8 mouse cellular contexts compared by ENCODE assay signal in the genomic region with DNA sequence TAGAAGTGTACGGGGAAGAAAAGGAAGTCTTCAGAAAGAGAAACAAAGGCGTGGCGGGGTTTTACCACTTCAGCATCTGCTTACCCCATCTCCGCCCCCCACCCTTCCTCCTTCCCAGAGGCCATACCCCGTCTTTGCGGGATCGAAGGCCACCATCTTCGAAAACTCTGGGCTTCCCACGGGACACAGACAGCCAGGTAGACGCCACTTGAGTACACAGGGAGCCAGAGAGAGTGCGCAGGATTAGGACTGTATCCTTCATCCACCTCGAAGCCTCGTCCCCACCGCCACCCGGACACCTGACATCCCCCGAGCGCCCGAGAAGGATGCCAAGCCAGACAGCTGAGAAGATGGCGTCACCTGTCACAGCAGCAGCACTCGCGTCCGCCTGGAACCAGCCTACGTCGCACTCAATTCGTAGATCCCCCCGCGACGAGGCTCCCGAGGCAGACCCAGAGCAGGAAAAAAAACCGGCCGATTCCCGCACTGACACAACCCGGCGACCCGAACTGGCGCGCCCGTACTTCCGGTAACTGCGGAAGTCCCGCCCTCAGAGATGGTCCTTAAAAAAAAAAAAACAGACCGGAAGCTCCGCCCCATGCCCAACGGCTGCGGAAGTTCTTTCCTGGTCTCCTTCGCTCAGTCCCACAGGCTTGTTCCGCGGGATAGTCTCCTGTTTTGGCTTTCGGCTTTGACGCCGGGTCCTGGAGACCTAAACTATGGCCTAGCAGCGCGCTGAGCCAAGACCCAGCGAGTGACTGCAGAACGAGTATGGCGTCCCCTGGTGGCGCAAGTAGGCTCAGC. TPM values are rescaled to one million over a fixed set of nuclear protein-coding genes. Genes with fewer than 3 reads are reported as not detected.
DNase-seq lines count a peak whose midpoint lies in the region; ATAC-seq and TF ChIP-seq lines count a peak whose summit lies in the region.

No protein-coding gene starts in this region.

- H3K4me2 ChIP-seq in forebrain, embryonic 14.5 days (ENCODE audit: low read length) = peak overlapping the region; percentile 92

- peak overlapping the region; percentile 94 for H3K4me3 ChIP-seq in ES-Bruce4 (ENCODE audit: low read depth, low read length)
- peak overlapping the region; percentile 83 for H3K4me3 ChIP-seq in forebrain, embryonic 14.5 days (ENCODE audit: low read depth, low read length)
- H3K4me3 ChIP-seq in lung, adult 2 months (replicated peaks; ENCODE audit: extremely low read depth, low read depth, low read length) = peak overlapping the region; percentile 99

- no peak for TF ChIP-seq POLR2A in ES-Bruce4 (IDR thresholded peaks at IDR 0.05; ENCODE audit: insufficient read depth, low read length)
- peak; percentile 81; the same call in 1 of the 2 replicates for TF ChIP-seq POLR2A in lung, adult 2 months (IDR thresholded peaks at IDR 0.05; ENCODE audit: borderline replicate concordance, extremely low read depth, low read depth, low read length)

- intact Hi-C loops in heart, postnatal 25 days (cut with DNase I) = loop anchor here (2.0 kb wide), 1 partner anchor 24 kb away; no protein-coding TSS in a partner anchor

- TF ChIP-seq CTCF in ES-Bruce4 (IDR thresholded peaks at IDR 0.05; ENCODE audit: low read depth, low read length) = peak; percentile 93
- peak; percentile 96 for TF ChIP-seq CTCF in lung, adult 2 months (IDR thresholded peaks at IDR 0.05; ENCODE audit: insufficient read depth, low read length)

- H3K4me1 ChIP-seq in ES-Bruce4 (ENCODE audit: control insufficient read depth, insufficient read depth, low read length) = no peaks in the 10 kb centered on the region
- peaks cover 6% of the 10 kb centered on the region for H3K4me1 ChIP-seq in forebrain, embryonic 14.5 days (ENCODE audit: control insufficient read depth, insufficient read depth, low read length)
- H3K4me1 ChIP-seq in lung, adult 2 months (ENCODE audit: control insufficient read depth, insufficient read depth, low read length) = peaks cover 11% of the 10 kb centered on the region

- H3K27me3 ChIP-seq in ES-Bruce4 (ENCODE audit: control insufficient read depth, insufficient read depth, low read length, poor library complexity, severe bottlenecking) = no peaks in the 10 kb centered on the region
- no peaks in the 10 kb centered on the region for H3K27me3 ChIP-seq in forebrain, embryonic 14.5 days (replicated peaks; ENCODE audit: control insufficient read depth, insufficient read depth, low read length)

- ATAC-seq in cerebellum, adult (ENCODE audit: insufficient number of reproducible peaks, low FRiP score, low TSS enrichment) = peak; percentile 89
- ATAC-seq in forebrain, embryonic 14.5 days = peak; percentile 93
- peak; percentile 85 for ATAC-seq in neutrophil, adult 5-6 weeks (ENCODE audit: extremely low read depth, insufficient number of reproducible peaks, low FRiP score, poor library complexity, severe bottlenecking)

- peak overlapping the region; percentile 90 for H3K27ac ChIP-seq in ES-Bruce4 (ENCODE audit: insufficient read depth, low read length)
- H3K27ac ChIP-seq in forebrain, embryonic 14.5 days (ENCODE audit: low read depth, low read length) = peak overlapping the region; percentile 95

- H3K9me3 ChIP-seq in ES-Bruce4 (replicated peaks; ENCODE audit: control insufficient read depth, insufficient read depth, low read length, poor library complexity, severe bottlenecking) = no peaks in the 10 kb centered on the region
- H3K9me3 ChIP-seq in forebrain, embryonic 14.5 days (replicated peaks; ENCODE audit: control insufficient read depth, low read length) = no peaks in the 10 kb centered on the region

- peak overlapping the region; percentile 73 for H3K9ac ChIP-seq in ES-Bruce4 (ENCODE audit: low read depth, poor library complexity, severe bottlenecking)
- H3K9ac ChIP-seq in forebrain, embryonic 14.5 days (ENCODE audit: low read length) = peak overlapping the region; percentile 88

- WGBS in forebrain, embryonic 14.5 days = under 1% methylated on average over 57 of the region's 57 CpGs
- under 1% methylated on average over 57 of the region's 57 CpGs for WGBS in lung, adult 2 months

- DNase-seq in forebrain, embryonic 14.5 days (ENCODE audit: low spot score) = peak; percentile 94
- DNase-seq in heart, postnatal 25 days (ENCODE audit: low spot score) = peak; percentile 79
- DNase-seq in layer of hippocampus, adult 18-20 months (ENCODE audit: low spot score in 2 of 2) = peak; percentile 88 to 94
- DNase-seq in lung, adult 2 months = peak; percentile 86
- DNase-seq in thymus, adult 18-20 months = peak; percentile 72 to 83

- no peaks in the 10 kb centered on the region for H3K36me3 ChIP-seq in ES-Bruce4 (ENCODE audit: control insufficient read depth, insufficient read depth, low read length, poor library complexity, severe bottlenecking)
- no peaks in the 10 kb centered on the region for H3K36me3 ChIP-seq in forebrain, embryonic 14.5 days (ENCODE audit: control insufficient read depth, insufficient read depth, low read length)

- 0 out of 2 replicates have a peak, but pooled peaks have one; percentile 3 for TF ChIP-seq EP300 in ES-Bruce4 (IDR thresholded peaks at IDR 0.05; ENCODE audit: insufficient read depth, low read depth, low read length)

RNA-seq across cellular contexts. Expression of gene Wdr37, which starts 1.0 kb away (rescaled TPM):
- polyA plus RNA-seq in ES-Bruce4 (2011; ENCODE audit: insufficient read depth, insufficient read length, low read depth, missing spikeins) = 30.2 and 34.7 TPM in 2 replicates
- 49.3 and 52.2 TPM in 2 replicates for polyA plus RNA-seq in forebrain, embryonic 14.5 days (2014; fragmentation: Nextera tagmentation; extraction: Ambion mirVana)
- total RNA-seq in heart, postnatal 25 days (2021) = 10 to 100 TPM; 28.9 to 35.2 TPM
- 100 to 1,000 TPM in 1 of 2 experiments, 10 to 100 TPM in 1; 82.3 to 100 TPM for total RNA-seq in layer of hippocampus, adult 18-20 months (2021)
- polyA plus RNA-seq in lung, adult 2 months (2012; rRNA removed) = 13.7 and 22.3 TPM in 2 replicates
- total RNA-seq in neutrophil, adult 5-6 weeks (2017) = 46.6 and 48.3 TPM in 2 replicates

RNA-seq across cellular contexts. Expression of gene Idi1, which starts 14.6 kb away (rescaled TPM):
- 181 and 202 TPM in 2 replicates for polyA plus RNA-seq in ES-Bruce4 (2011; ENCODE audit: insufficient read depth, insufficient read length, low read depth, missing spikeins)
- polyA plus RNA-seq in forebrain, embryonic 14.5 days (2014; fragmentation: Nextera tagmentation; extraction: Ambion mirVana) = 85.6 and 85.9 TPM in 2 replicates
- 1 to 10 TPM; 5.6 to 6.4 TPM for total RNA-seq in heart, postnatal 25 days (2021)
- total RNA-seq in layer of hippocampus, adult 18-20 months (2021) = 10 to 100 TPM; 31.9 to 32.9 TPM
- 14.0 and 26.8 TPM in 2 replicates for polyA plus RNA-seq in lung, adult 2 months (2012; rRNA removed)
- total RNA-seq in neutrophil, adult 5-6 weeks (2017) = 9.9 and 11.3 TPM in 2 replicates

Comparison
In these comparisons a context has a peak if more than half of its experiments do, and no peak if none do; other contexts are left out.
1. Peak in every context shown above with its lines: DNase-seq, ATAC-seq, H3K4me3 ChIP-seq and H3K27ac ChIP-seq.